Mouse (Mus musculus): Measurements from ENCODE around the gene Gm20498.

Gene Gm20498

GRCm38 (mm10) chr12:81331937-81332874 lies 200.5 kb downstream of the Gm20498 start:
- DNase-seq, result peak; percentile 4

GRCm38 (mm10) chr12:81331046-81331638 lies 201.6 kb downstream of the Gm20498 start:
- DNase-seq, result no peak

DNA sequence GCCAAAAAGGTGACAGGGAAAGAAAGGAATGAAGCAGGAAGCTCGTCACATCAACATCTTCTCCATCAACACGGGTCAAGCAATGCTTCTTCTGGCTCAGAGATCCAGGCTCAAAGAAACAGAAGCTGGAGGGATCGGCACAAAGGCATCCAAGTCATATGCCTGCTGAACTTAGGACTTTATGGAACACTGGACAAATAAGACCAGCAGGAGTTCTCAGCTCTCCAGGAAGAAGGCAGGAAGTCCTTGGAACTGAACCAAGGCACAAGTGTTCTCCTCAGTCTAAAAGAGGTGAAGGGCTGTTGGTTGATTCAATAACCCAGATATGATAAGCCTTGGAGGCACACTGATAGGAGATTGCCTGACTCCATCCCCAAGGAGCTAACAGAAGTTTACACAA lies 207.7 kb downstream of the Gm20498 start:
- no peak for DNase-seq

GRCm38 (mm10) chr12:81324116-81324515 lies 208.6 kb downstream of the Gm20498 start:
- no peak for DNase-seq

DNA sequence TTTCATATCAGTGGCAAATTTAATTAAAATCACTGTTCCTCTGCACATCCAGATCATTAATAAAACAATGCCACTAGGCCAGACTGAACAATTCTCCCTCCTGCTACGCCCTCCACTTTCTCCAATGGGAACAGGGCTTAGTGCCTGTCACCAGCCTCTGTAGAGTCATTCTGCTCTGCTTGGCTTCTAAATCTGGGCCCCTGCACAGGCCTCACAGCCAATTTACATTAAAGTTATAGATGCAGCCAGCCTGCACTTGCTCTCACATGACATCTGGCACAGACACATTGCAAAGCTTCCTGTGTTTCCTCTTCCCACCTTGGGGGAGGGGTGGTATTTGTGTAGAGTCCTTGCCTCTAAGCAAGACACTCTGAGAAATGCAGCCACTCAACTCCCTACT lies 211.7 kb downstream of the Gm20498 start:
- no peak for DNase-seq

GRCm38 (mm10) chr12:81317811-81318210 lies 214.9 kb downstream of the Gm20498 start:
- DNase-seq, result no peak

- DNase-seq, result no peak
Observed at GRCm38 (mm10) chr12:81315953-81316352, 216.8 kb downstream of the Gm20498 start.

All from lung, postnatal 14 days (tissue).